Mouse (Mus musculus) gonadal fat pad, adult 2 months (tissue): ENCODE measurements around the gene Gm20867. TPM values are rescaled to one million over a fixed set of nuclear protein-coding genes. Genes with fewer than 3 reads are reported as not detected.
"Not testable (repeated sequence)": the region's sequence is repeated elsewhere in the genome, so short reads cannot be mapped to it uniquely, and the experiment has no call there.

Experiments used
- DNase-seq: peaks from one replicate; pipeline ENCODE4 v3.0.0-alpha.2; 2012; ENCODE audit warnings: low read depth
- polyA plus RNA-seq: library from polyadenylated mRNA; depleted of rRNA; stranded (reverse); fragments of >200 nt; gene quantifications from 2 replicates; pipeline ENCODE4 v1.2.3, GENCODE M21; 2012; rRNA removed

Gene Gm20867
- not detected in 2 replicates for polyA plus RNA-seq

DNA sequence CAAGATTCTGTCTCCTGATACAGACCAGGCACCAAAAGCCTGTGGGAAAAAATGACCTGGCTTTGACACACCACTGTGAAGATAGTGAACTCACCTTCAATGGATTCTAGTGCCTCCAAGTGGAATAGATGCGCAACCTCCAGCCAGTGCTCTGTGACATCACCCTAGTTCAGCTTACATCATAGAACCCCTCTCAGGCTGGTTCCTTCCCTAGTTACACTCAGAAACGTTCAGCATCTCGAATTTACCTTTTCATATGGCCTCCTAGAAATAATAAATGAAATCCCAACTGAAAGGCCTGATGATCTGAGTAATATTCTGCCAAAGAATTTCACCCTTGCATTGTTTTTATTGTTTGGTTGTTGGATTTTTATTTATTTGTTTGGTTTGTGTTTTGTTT lies at the start of gene Gm20867:
Gm20867 (minus strand) TSS at position 101 of the 400 bp plus-strand sequence.
- DNase-seq: not testable (repeated sequence)

Other genes starting within 250 kb of the Gm20867 start
- gene Gm29564, start 249.8 kb upstream of the Gm20867 start, polyA plus RNA-seq: not detected in 2 replicates